Mouse (Mus musculus): ENCODE results near the gene Cct7. TPM values are rescaled to one million over a fixed set of nuclear protein-coding genes. Genes with fewer than 3 reads are reported as not detected.
A peak's percentile ranks its signal among the peaks of the same experiment; 100 is the strongest.

Gene Cct7
- total and polyA plus RNA-seq, 2 experiments from 2014 or later, result 273 to 552 TPM

GRCm38 (mm10) chr6:85452816-85453215 is 1.5 kb downstream of the Cct7 start:
- ATAC-seq (no peak), DNase-seq (no peak)
- H3K9ac ChIP-seq, result peak overlapping the region; percentile 66
- H3K9me3 ChIP-seq (ENCODE audit: low read length), result no peaks in the 10 kb centered on the region
- 12% methylated on average over 7 of the region's 7 CpGs for WGBS
- peak overlapping the region; percentile 93 for H3K4me2 ChIP-seq (ENCODE audit: low read depth)
- no peak for TF ChIP-seq CTCF (IDR thresholded peaks at IDR 0.05; ENCODE audit: low read depth)
- peak overlapping the region; percentile 82 for H3K4me3 ChIP-seq (ENCODE audit: low read depth, low read length)
- no peaks in the 10 kb centered on the region for H3K36me3 ChIP-seq (ENCODE audit: insufficient read depth)
- peak overlapping the region; percentile 94 for H3K27ac ChIP-seq (ENCODE audit: low read depth, low read length)
- no peaks in the 10 kb centered on the region for H3K27me3 ChIP-seq (ENCODE audit: insufficient read depth, low read length)
- H3K4me1 ChIP-seq (ENCODE audit: insufficient read depth), result peaks cover 24% of the 10 kb centered on the region

GRCm38 (mm10) chr6:85459621-85460020 is 8.3 kb downstream of the Cct7 start:
- 86% methylated on average over 2 of the region's 2 CpGs for WGBS
- no peak for TF ChIP-seq CTCF (IDR thresholded peaks at IDR 0.05; ENCODE audit: low read depth)
- H3K36me3 ChIP-seq (ENCODE audit: insufficient read depth), result peaks cover 53% of the 10 kb centered on the region
- H3K9ac ChIP-seq, result no peak overlapping the region
- no peaks in the 10 kb centered on the region for H3K27me3 ChIP-seq (ENCODE audit: insufficient read depth, low read length)
- H3K9me3 ChIP-seq (ENCODE audit: low read length), result no peaks in the 10 kb centered on the region
- DNase-seq (no peak), ATAC-seq (no peak)
- peaks cover 6% of the 10 kb centered on the region; the same call in 1 of the 2 replicates for H3K4me1 ChIP-seq (ENCODE audit: insufficient read depth)
- no peak overlapping the region for H3K4me3 ChIP-seq (ENCODE audit: low read depth, low read length)
- H3K27ac ChIP-seq (ENCODE audit: low read depth, low read length), result no peak overlapping the region
- H3K4me2 ChIP-seq (ENCODE audit: low read depth), result no peak overlapping the region

DNA sequence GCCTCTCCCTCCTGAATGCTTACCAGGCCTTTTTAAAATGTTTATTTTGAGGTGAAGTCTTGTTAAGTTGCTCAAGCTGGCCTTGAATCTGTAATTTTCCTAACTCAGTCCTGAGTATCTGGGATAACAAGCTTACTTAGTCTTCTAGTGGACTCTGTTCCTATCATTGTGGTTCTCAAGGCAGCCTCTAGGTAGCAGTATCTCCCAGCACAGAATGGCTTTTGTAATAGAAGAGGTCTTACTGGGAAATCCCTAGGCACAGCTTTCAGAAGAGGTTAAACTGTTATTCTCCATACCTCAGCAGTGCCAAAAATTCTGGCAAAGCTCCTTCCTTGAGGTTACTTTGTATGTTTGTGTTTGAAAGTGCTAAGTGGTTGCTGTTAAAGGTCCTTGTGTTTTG is 14.1 kb downstream of the Cct7 start:
- no peak overlapping the region for H3K4me3 ChIP-seq (ENCODE audit: low read depth, low read length)
- no peaks in the 10 kb centered on the region for H3K4me1 ChIP-seq (ENCODE audit: insufficient read depth)
- no peak overlapping the region for H3K27ac ChIP-seq (ENCODE audit: low read depth, low read length)
- H3K27me3 ChIP-seq (ENCODE audit: insufficient read depth, low read length), result no peaks in the 10 kb centered on the region
- H3K36me3 ChIP-seq (ENCODE audit: insufficient read depth), result peaks cover 96% of the 10 kb centered on the region
- ATAC-seq, result peak; percentile 70; the same call in 1 of the 2 replicates
- DNase-seq, result peak; percentile 67
- peak; percentile 76 for TF ChIP-seq CTCF (IDR thresholded peaks at IDR 0.05; ENCODE audit: low read depth)
- no peak overlapping the region for H3K9ac ChIP-seq
- no peak overlapping the region for H3K4me2 ChIP-seq (ENCODE audit: low read depth)
- no peaks in the 10 kb centered on the region for H3K9me3 ChIP-seq (ENCODE audit: low read length)

GRCm38 (mm10) chr6:85469660-85470430 is 18.5 kb downstream of the Cct7 start:
- no peak for ATAC-seq
- no peak for TF ChIP-seq CTCF (IDR thresholded peaks at IDR 0.05; ENCODE audit: low read depth)
- no peak overlapping the region for H3K27ac ChIP-seq (ENCODE audit: low read depth, low read length)
- no peaks in the 10 kb centered on the region for H3K4me1 ChIP-seq (ENCODE audit: insufficient read depth)
- no peaks in the 10 kb centered on the region for H3K9me3 ChIP-seq (ENCODE audit: low read length)
- no peak for DNase-seq
- H3K4me3 ChIP-seq (ENCODE audit: low read depth, low read length), result no peak overlapping the region
- 69% methylated on average over 5 of the region's 5 CpGs for WGBS
- H3K9ac ChIP-seq, result no peak overlapping the region
- H3K27me3 ChIP-seq (ENCODE audit: insufficient read depth, low read length), result no peaks in the 10 kb centered on the region
- no peak overlapping the region for H3K4me2 ChIP-seq (ENCODE audit: low read depth)
- H3K36me3 ChIP-seq (ENCODE audit: insufficient read depth), result peaks cover 76% of the 10 kb centered on the region

DNA sequence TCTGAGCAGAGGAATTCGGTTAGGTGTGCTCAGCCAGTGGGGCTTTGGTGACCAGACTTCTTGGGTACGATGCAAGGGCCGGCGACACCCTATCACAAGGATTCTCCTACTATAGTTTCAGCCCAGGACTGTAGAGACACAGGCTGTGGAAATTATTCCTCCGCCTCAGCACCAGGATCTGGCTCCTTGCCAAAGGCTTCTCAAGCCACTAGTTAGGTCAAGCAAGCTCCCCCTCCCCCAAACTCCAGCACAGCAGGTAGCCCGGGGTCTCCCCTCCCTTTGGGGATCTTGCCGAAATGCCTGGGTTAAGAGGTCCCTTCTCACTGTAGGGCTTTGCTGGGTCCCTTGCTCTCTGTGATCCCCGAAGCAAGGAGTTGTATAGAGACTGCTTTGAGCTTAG is 20.6 kb downstream of the Cct7 start:
- Histone ChIP-seq H3K4me1 (ENCODE audit: insufficient read depth) (no peaks in the 10 kb centered on the region), H3K4me3 (ENCODE audit: low read depth, low read length) (no peak overlapping the region), H3K9me3 (ENCODE audit: low read length) (no peaks in the 10 kb centered on the region), H3K27ac (ENCODE audit: low read depth, low read length) (no peak overlapping the region), H3K4me2 (ENCODE audit: low read depth) (no peak overlapping the region), H3K36me3 (ENCODE audit: insufficient read depth) (peaks cover 58% of the 10 kb centered on the region), H3K9ac (no peak overlapping the region), H3K27me3 (ENCODE audit: insufficient read depth, low read length) (no peaks in the 10 kb centered on the region)
- no peak for ATAC-seq
- TF ChIP-seq CTCF (IDR thresholded peaks at IDR 0.05; ENCODE audit: low read depth), result no peak
- 56% methylated on average over 8 of the region's 8 CpGs for WGBS
- DNase-seq, result no peak

GRCm38 (mm10) chr6:85472542-85472941 is 21.2 kb downstream of the Cct7 start:
- DNase-seq, result no peak
- Histone ChIP-seq H3K4me3 (ENCODE audit: low read depth, low read length) (no peak overlapping the region), H3K27me3 (ENCODE audit: insufficient read depth, low read length) (no peaks in the 10 kb centered on the region), H3K9me3 (ENCODE audit: low read length) (no peaks in the 10 kb centered on the region), H3K27ac (ENCODE audit: low read depth, low read length) (no peak overlapping the region), H3K9ac (no peak overlapping the region), H3K4me1 (ENCODE audit: insufficient read depth) (no peaks in the 10 kb centered on the region), H3K36me3 (ENCODE audit: insufficient read depth) (peaks cover 53% of the 10 kb centered on the region), H3K4me2 (ENCODE audit: low read depth) (no peak overlapping the region)
- no peak for TF ChIP-seq CTCF (IDR thresholded peaks at IDR 0.05; ENCODE audit: low read depth)
- no peak for ATAC-seq
- 59% methylated on average over 5 of the region's 5 CpGs for WGBS

DNA sequence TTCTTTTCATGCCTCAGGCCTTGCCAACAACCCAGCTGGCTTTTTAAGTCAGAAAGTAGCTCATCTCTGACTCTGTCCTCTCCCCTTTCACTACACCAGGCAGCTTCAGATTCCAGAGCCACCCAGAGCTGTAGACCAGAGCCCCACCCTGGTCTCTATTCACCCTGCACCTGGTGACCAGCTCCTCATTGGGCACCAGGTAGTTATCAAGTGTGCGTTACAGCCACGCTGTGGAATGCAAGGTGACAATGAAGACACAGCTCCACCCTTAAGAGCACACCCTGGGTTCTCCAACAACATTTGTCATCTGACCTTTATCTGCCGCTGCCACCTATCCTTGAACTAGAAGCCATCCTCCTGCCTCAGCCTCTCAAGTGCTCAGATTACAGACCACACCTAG is 24.3 kb downstream of the Cct7 start:
- no peaks in the 10 kb centered on the region for H3K27me3 ChIP-seq (ENCODE audit: insufficient read depth, low read length)
- no peak overlapping the region for H3K27ac ChIP-seq (ENCODE audit: low read depth, low read length)
- no peaks in the 10 kb centered on the region for H3K9me3 ChIP-seq (ENCODE audit: low read length)
- H3K36me3 ChIP-seq (ENCODE audit: insufficient read depth), result peaks cover 44% of the 10 kb centered on the region
- no peak for TF ChIP-seq CTCF (IDR thresholded peaks at IDR 0.05; ENCODE audit: low read depth)
- DNase-seq (no peak), ATAC-seq (no peak)
- no peak overlapping the region for H3K4me2 ChIP-seq (ENCODE audit: low read depth)
- 88% methylated on average over 3 of the region's 3 CpGs for WGBS
- no peak overlapping the region for H3K9ac ChIP-seq
- no peak overlapping the region for H3K4me3 ChIP-seq (ENCODE audit: low read depth, low read length)
- no peaks in the 10 kb centered on the region for H3K4me1 ChIP-seq (ENCODE audit: insufficient read depth)

Data from forebrain, postnatal 0 days (tissue).